Mouse (Mus musculus) midbrain, postnatal 0 days (tissue): Measurements from ENCODE around the gene Larp7. TPM values are rescaled to one million over a fixed set of nuclear protein-coding genes. Genes with fewer than 3 reads are reported as not detected.

Experiments used
- ATAC-seq: fragments of 200-750 bp; cut with Nextera tagmentation; 2 replicates; pipeline ENCODE4 v1.8.0; 2017; ENCODE audit warnings: moderate number of reproducible peaks, mild to moderate bottlenecking, moderate TSS enrichment, moderate library complexity; ENCODE audit not compliant: low FRiP score
- DNase-seq: peaks from one replicate; pipeline ENCODE4 v3.0.0-alpha.2; 2015; ENCODE audit warnings: low spot score
- H3K27ac ChIP-seq: fragments of 300-500 bp; sonication (generic); 2 replicates; pipeline ENCODE4 v1.5.1; 2014; ENCODE audit warnings: low read depth, mild to moderate bottlenecking, low read length, mixed read lengths
- H3K27me3 ChIP-seq: fragments of 300-500 bp; sonication (generic); 2 replicates; pipeline ENCODE4 v1.6.1; 2014; ENCODE audit warnings: low read length, control low read depth, mixed read lengths; ENCODE audit not compliant: insufficient read depth
- H3K36me3 ChIP-seq: fragments of 300-500 bp; sonication (generic); 2 replicates; pipeline ENCODE4 v1.6.1; 2014; ENCODE audit warnings: low read length, control low read depth, mixed read lengths; ENCODE audit not compliant: insufficient read depth
- H3K4me1 ChIP-seq: fragments of 300-500 bp; sonication (generic); 2 replicates; pipeline ENCODE4 v1.6.1; 2014; ENCODE audit warnings: mild to moderate bottlenecking, control low read depth, antibody characterized with exemption, low read length, mixed read lengths; ENCODE audit not compliant: insufficient read depth
- H3K4me2 ChIP-seq: fragments of 300-500 bp; sonication (generic); 2 replicates; pipeline ENCODE4 v1.6.1; 2014; ENCODE audit warnings: low read depth, mild to moderate bottlenecking, low read length, mixed read lengths; ENCODE audit not compliant: poor library complexity, severe bottlenecking
- H3K4me3 ChIP-seq: fragments of 300-500 bp; sonication (generic); 2 replicates; pipeline ENCODE4 v1.5.1; 2014; ENCODE audit warnings: low read depth, mild to moderate bottlenecking, low read length, moderate library complexity
- H3K9ac ChIP-seq: fragments of 300-500 bp; sonication (generic); replicated peaks from 2 replicates; pipeline ENCODE4 v1.6.1; 2014; ENCODE audit warnings: mild to moderate bottlenecking, low read length, moderate library complexity, mixed read lengths; ENCODE audit not compliant: poor library complexity, severe bottlenecking
- H3K9me3 ChIP-seq: fragments of 300-500 bp; sonication (generic); 2 replicates; pipeline ENCODE4 v1.6.1; 2016; ENCODE audit warnings: low read length, control low read depth
- CTCF ChIP-seq: IDR thresholded peaks from 2 replicates; pipeline ENCODE4 v1.5.1; 2016; ENCODE audit warnings: antibody characterized with exemption, mild to moderate bottlenecking
- WGBS: fragments of 180-500 bp; shearing (Covaris S2); extraction: QIAGEN DNeasy Blood & Tissue Kit; methylation state at CpG from one replicate; pipeline ENCODE4 v1.1.7; 2014; 5-methylcytosine and 5-hydroxymethylcytosine counted together
- polyA plus RNA-seq: library from polyadenylated mRNA; unstranded; fragments of >200 nt; fragmentation: Nextera tagmentation; extraction: Ambion mirVana; gene quantifications from 2 replicates; pipeline ENCODE4 v1.2.1, GENCODE M21; 2015
- total RNA-seq: library from RNA; depleted of rRNA; stranded (reverse); fragments of >200 nt; gene quantifications from 2 replicates; pipeline ENCODE4 v1.2.3, GENCODE M21; 2014

Gene Larp7
- total and polyA plus RNA-seq, 2 experiments from 2014 or later: 9.0 to 31.8 TPM

- Histone ChIP-seq H3K4me3 (no peak overlapping the region), H3K36me3 (no peaks in the 10 kb centered on the region), H3K4me1 (no peaks in the 10 kb centered on the region), H3K9me3 (no peaks in the 10 kb centered on the region), H3K27me3 (no peaks in the 10 kb centered on the region), H3K4me2 (no peak overlapping the region), H3K9ac (no peak overlapping the region), H3K27ac (no peak overlapping the region)
- no peak for DNase-seq
- WGBS: 69% methylated on average over 6 of the region's 6 CpGs
- ATAC-seq: no peak
- TF ChIP-seq CTCF: no peak
These were observed 14.0 kb downstream of the Larp7 start for GRCm38 (mm10) chr3:127539193-127539592.

- Histone ChIP-seq H3K4me3 (no peak overlapping the region), H3K4me2 (no peak overlapping the region), H3K4me1 (no peaks in the 10 kb centered on the region), H3K9me3 (no peaks in the 10 kb centered on the region), H3K27ac (no peak overlapping the region), H3K27me3 (no peaks in the 10 kb centered on the region), H3K9ac (no peak overlapping the region), H3K36me3 (no peaks in the 10 kb centered on the region)
- no peak for TF ChIP-seq CTCF
- ATAC-seq: no peak
- 7% methylated on average over 4 of the region's 4 CpGs for WGBS
- DNase-seq: no peak
These were observed 22.9 kb downstream of the Larp7 start for GRCm38 (mm10) chr3:127530293-127530692.

- Histone ChIP-seq H3K27me3 (no peaks in the 10 kb centered on the region), H3K9me3 (no peaks in the 10 kb centered on the region), H3K9ac (no peak overlapping the region), H3K4me1 (no peaks in the 10 kb centered on the region), H3K36me3 (no peaks in the 10 kb centered on the region), H3K4me2 (no peak overlapping the region), H3K4me3 (no peak overlapping the region), H3K27ac (no peak overlapping the region)
- DNase-seq (no peak), ATAC-seq (no peak)
- TF ChIP-seq CTCF: no peak
- WGBS: 80% methylated on average over 4 of the region's 4 CpGs
These were observed 23.3 kb downstream of the Larp7 start for GRCm38 (mm10) chr3:127529824-127530223.

- H3K4me1 ChIP-seq: no peaks in the 10 kb centered on the region
- no peak for TF ChIP-seq CTCF
- no peak overlapping the region for H3K4me3 ChIP-seq
- no peak for ATAC-seq
- H3K27me3 ChIP-seq: no peaks in the 10 kb centered on the region
- H3K4me2 ChIP-seq: no peak overlapping the region
- no peak overlapping the region for H3K27ac ChIP-seq
- WGBS: 85% methylated on average over 3 of the region's 3 CpGs
- no peak overlapping the region for H3K9ac ChIP-seq
- DNase-seq: no peak
- no peaks in the 10 kb centered on the region for H3K36me3 ChIP-seq
- no peaks in the 10 kb centered on the region for H3K9me3 ChIP-seq
These were observed 23.9 kb downstream of the Larp7 start for GRCm38 (mm10) chr3:127529210-127529609.

- no peaks in the 10 kb centered on the region for H3K27me3 ChIP-seq
- H3K4me3 ChIP-seq: no peak overlapping the region
- no peak for ATAC-seq
- no peak for TF ChIP-seq CTCF
- no peaks in the 10 kb centered on the region for H3K36me3 ChIP-seq
- H3K4me1 ChIP-seq: no peaks in the 10 kb centered on the region
- 79% methylated on average over 5 of the region's 5 CpGs for WGBS
- H3K9me3 ChIP-seq: no peaks in the 10 kb centered on the region
- H3K27ac ChIP-seq: no peak overlapping the region
- H3K9ac ChIP-seq: no peak overlapping the region
- DNase-seq: peak; percentile 27
- no peak overlapping the region for H3K4me2 ChIP-seq
These were observed 25.6 kb downstream of the Larp7 start for GRCm38 (mm10) chr3:127527465-127528034.

GRCm38 (mm10) chr3:127525188-127525819 is 27.8 kb downstream of the Larp7 start:
- Histone ChIP-seq H3K27me3 (no peaks in the 10 kb centered on the region), H3K4me3 (no peak overlapping the region), H3K4me1 (no peaks in the 10 kb centered on the region), H3K36me3 (no peaks in the 10 kb centered on the region), H3K27ac (no peak overlapping the region), H3K9ac (no peak overlapping the region), H3K4me2 (no peak overlapping the region), H3K9me3 (no peaks in the 10 kb centered on the region)
- ATAC-seq: no peak
- DNase-seq: no peak
- 78% methylated on average over 8 of the region's 8 CpGs for WGBS
- no peak for TF ChIP-seq CTCF
